Mouse (Mus musculus) midbrain, embryonic 13.5 days (tissue): ENCODE measurements around the gene Ifih1. TPM values are rescaled to one million over a fixed set of nuclear protein-coding genes. Genes with fewer than 3 reads are reported as not detected.

ENCODE experiments used
- ATAC-seq: fragments of 200-750 bp; cut with Nextera tagmentation; 2 replicates; pipeline ENCODE4 v1.8.0; 2017; ENCODE audit warnings: mild to moderate bottlenecking, moderate TSS enrichment, moderate library complexity
- H3K27ac ChIP-seq: fragments of 300-500 bp; sonication (generic); 2 replicates; pipeline ENCODE4 v1.5.1; 2015; ENCODE audit warnings: inconsistent platforms, mild to moderate bottlenecking, moderate library complexity
- H3K27me3 ChIP-seq: fragments of 300-500 bp; sonication (generic); 2 replicates; pipeline ENCODE4 v1.6.1; 2015; ENCODE audit warnings: mild to moderate bottlenecking, inconsistent platforms
- H3K36me3 ChIP-seq: fragments of 300-500 bp; sonication (generic); 2 replicates; pipeline ENCODE4 v1.6.1; 2015; ENCODE audit warnings: mild to moderate bottlenecking, inconsistent platforms
- H3K4me1 ChIP-seq: fragments of 300-500 bp; sonication (generic); replicated peaks from 2 replicates; pipeline ENCODE4 v1.6.1; 2015; ENCODE audit warnings: inconsistent platforms
- H3K4me2 ChIP-seq: fragments of 300-500 bp; sonication (generic); replicated peaks from 2 replicates; pipeline ENCODE4 v1.6.1; 2015; ENCODE audit warnings: moderate library complexity, mild to moderate bottlenecking, inconsistent platforms
- H3K4me3 ChIP-seq: fragments of 300-500 bp; sonication (generic); replicated peaks from 2 replicates; pipeline ENCODE4 v1.5.1; 2015; ENCODE audit warnings: mild to moderate bottlenecking, inconsistent platforms
- H3K9ac ChIP-seq: fragments of 300-500 bp; sonication (generic); replicated peaks from 2 replicates; pipeline ENCODE4 v1.6.1; 2015; ENCODE audit warnings: mild to moderate bottlenecking, inconsistent platforms
- H3K9me3 ChIP-seq: fragments of 300-500 bp; sonication (generic); 2 replicates; pipeline ENCODE4 v1.6.1; 2016; ENCODE audit warnings: mild to moderate bottlenecking, inconsistent platforms
- WGBS: fragments of 180-500 bp; shearing (Covaris S2); methylation state at CpG from one replicate; pipeline ENCODE4 v1.1.7; 2015; 5-methylcytosine and 5-hydroxymethylcytosine counted together
- polyA plus RNA-seq: library from polyadenylated mRNA; unstranded; fragments of >200 nt; fragmentation: Nextera tagmentation; extraction: Ambion mirVana; gene quantifications from 2 replicates; pipeline ENCODE4 v1.2.1, GENCODE M21; 2015

The Ifih1 gene
- polyA plus RNA-seq, 1 experiment from 2014 or later: 0.67 TPM

- 87% methylated on average over 7 of the region's 7 CpGs for WGBS
Observed at GRCm38 (mm10) chr2:62574250-62574649, 71.8 kb downstream of the Ifih1 start.

GRCm38 (mm10) chr2:62573753-62574159 lies 72.3 kb downstream of the Ifih1 start, which contains the start of gene Fap:
Fap (minus strand) TSS chr2:62574075.
- Histone ChIP-seq H3K9me3 (no peaks in the 10 kb centered on the region), H3K27ac (no peak within 1 kb of the TSS), H3K4me2 (no peak within 1 kb of the TSS), H3K9ac (no peak within 1 kb of the TSS), H3K36me3 (no peaks in the 10 kb centered on the region), H3K4me1 (no peaks in the 10 kb centered on the region), H3K4me3 (no peak within 1 kb of the TSS), H3K27me3 (no peaks in the 10 kb centered on the region)
- WGBS: 85% methylated on average over 12 of the region's 12 CpGs
- no peak for ATAC-seq

More at GRCm38 (mm10) chr2:62574250-62574649, 71.8 kb downstream of the Ifih1 start:
- Histone ChIP-seq H3K9ac (no peak overlapping the region), H3K36me3 (no peaks in the 10 kb centered on the region), H3K27me3 (no peaks in the 10 kb centered on the region), H3K4me1 (no peaks in the 10 kb centered on the region), H3K27ac (no peak overlapping the region), H3K4me2 (no peak overlapping the region), H3K9me3 (no peaks in the 10 kb centered on the region), H3K4me3 (no peak overlapping the region)
- no peak for ATAC-seq

- ATAC-seq: no peak
- H3K36me3 ChIP-seq: no peaks in the 10 kb centered on the region
- H3K9me3 ChIP-seq: no peaks in the 10 kb centered on the region
- no peak overlapping the region for H3K9ac ChIP-seq
- no peak overlapping the region for H3K4me3 ChIP-seq
- H3K4me1 ChIP-seq: no peaks in the 10 kb centered on the region
- H3K27me3 ChIP-seq: no peaks in the 10 kb centered on the region
- H3K4me2 ChIP-seq: no peak overlapping the region
- WGBS: 86% methylated on average over 10 of the region's 10 CpGs
- no peak overlapping the region for H3K27ac ChIP-seq
Observed at GRCm38 (mm10) chr2:62573099-62573752, 72.8 kb downstream of the Ifih1 start.

GRCm38 (mm10) chr2:62564687-62565086 lies 81.4 kb downstream of the Ifih1 start:
- Histone ChIP-seq H3K4me1 (no peaks in the 10 kb centered on the region), H3K4me2 (no peak overlapping the region), H3K27ac (no peak overlapping the region), H3K4me3 (no peak overlapping the region), H3K9ac (no peak overlapping the region), H3K36me3 (no peaks in the 10 kb centered on the region), H3K9me3 (no peaks in the 10 kb centered on the region), H3K27me3 (no peaks in the 10 kb centered on the region)
- no peak for ATAC-seq
- WGBS: 82% methylated on average over 1 of the region's 1 CpGs

- no peak for ATAC-seq
- Histone ChIP-seq H3K4me2 (no peak overlapping the region), H3K9ac (no peak overlapping the region), H3K27ac (no peak overlapping the region), H3K36me3 (no peaks in the 10 kb centered on the region), H3K4me3 (no peak overlapping the region), H3K9me3 (no peaks in the 10 kb centered on the region), H3K4me1 (no peaks in the 10 kb centered on the region), H3K27me3 (no peaks in the 10 kb centered on the region)
- WGBS: 70% methylated on average over 5 of the region's 5 CpGs
Observed at GRCm38 (mm10) chr2:62562661-62563485, 83.2 kb downstream of the Ifih1 start.

- WGBS: 64% methylated on average over 2 of the region's 2 CpGs
- no peaks in the 10 kb centered on the region for H3K27me3 ChIP-seq
- no peak overlapping the region for H3K9ac ChIP-seq
- H3K4me1 ChIP-seq: peaks cover 3% of the 10 kb centered on the region; the same call in 1 of the 2 replicates
- H3K9me3 ChIP-seq: no peaks in the 10 kb centered on the region
- H3K4me3 ChIP-seq: no peak overlapping the region
- no peak overlapping the region for H3K27ac ChIP-seq
- no peak overlapping the region for H3K4me2 ChIP-seq
- ATAC-seq: no peak
- no peaks in the 10 kb centered on the region for H3K36me3 ChIP-seq
Observed at GRCm38 (mm10) chr2:62557417-62557816, 88.6 kb downstream of the Ifih1 start.

- peaks cover 3% of the 10 kb centered on the region; the same call in 1 of the 2 replicates for H3K4me1 ChIP-seq
- no peak overlapping the region for H3K27ac ChIP-seq
- no peak for ATAC-seq
- 93% methylated on average over 9 of the region's 9 CpGs for WGBS
- no peaks in the 10 kb centered on the region for H3K27me3 ChIP-seq
- H3K9me3 ChIP-seq: no peaks in the 10 kb centered on the region
- H3K4me2 ChIP-seq: no peak overlapping the region
- no peaks in the 10 kb centered on the region for H3K36me3 ChIP-seq
- H3K4me3 ChIP-seq: no peak overlapping the region
- H3K9ac ChIP-seq: no peak overlapping the region
Observed at GRCm38 (mm10) chr2:62556349-62556748, 89.7 kb downstream of the Ifih1 start.

GRCm38 (mm10) chr2:62549659-62550058 lies 96.4 kb downstream of the Ifih1 start:
- Histone ChIP-seq H3K36me3 (no peaks in the 10 kb centered on the region), H3K9ac (no peak overlapping the region), H3K4me2 (no peak overlapping the region), H3K27me3 (no peaks in the 10 kb centered on the region), H3K9me3 (no peaks in the 10 kb centered on the region), H3K27ac (no peak overlapping the region), H3K4me1 (peaks cover 3% of the 10 kb centered on the region; the same call in 1 of the 2 replicates), H3K4me3 (no peak overlapping the region)
- WGBS: 87% methylated on average over 3 of the region's 3 CpGs
- no peak for ATAC-seq

- no peak for ATAC-seq
Observed at GRCm38 (mm10) chr2:62549131-62549530, 96.9 kb downstream of the Ifih1 start.

GRCm38 (mm10) chr2:62548104-62548503 lies 98.0 kb downstream of the Ifih1 start:
- no peaks in the 10 kb centered on the region for H3K36me3 ChIP-seq
- no peak overlapping the region for H3K4me2 ChIP-seq
- H3K27ac ChIP-seq: no peak overlapping the region
- no peak overlapping the region for H3K4me3 ChIP-seq
- no peak for ATAC-seq
- no peak overlapping the region for H3K9ac ChIP-seq
- H3K4me1 ChIP-seq: peaks cover 3% of the 10 kb centered on the region; the same call in 1 of the 2 replicates
- 95% methylated on average over 5 of the region's 5 CpGs for WGBS
- H3K27me3 ChIP-seq: no peaks in the 10 kb centered on the region
- no peaks in the 10 kb centered on the region for H3K9me3 ChIP-seq

More at GRCm38 (mm10) chr2:62549131-62549530, 96.9 kb downstream of the Ifih1 start:
- H3K4me1 ChIP-seq: peaks cover 3% of the 10 kb centered on the region; the same call in 1 of the 2 replicates
- 78% methylated on average over 4 of the region's 4 CpGs for WGBS
- no peak overlapping the region for H3K4me2 ChIP-seq
- no peaks in the 10 kb centered on the region for H3K9me3 ChIP-seq
- no peaks in the 10 kb centered on the region for H3K36me3 ChIP-seq
- H3K27ac ChIP-seq: no peak overlapping the region
- no peak overlapping the region for H3K9ac ChIP-seq
- H3K4me3 ChIP-seq: no peak overlapping the region
- H3K27me3 ChIP-seq: no peaks in the 10 kb centered on the region
